Mouse (Mus musculus) stomach, embryonic 14.5 days (tissue): ENCODE measurements around the gene Zfp710. TPM values are rescaled to one million over a fixed set of nuclear protein-coding genes. Genes with fewer than 3 reads are reported as not detected.

Experiments used
- ATAC-seq: fragments of 200-750 bp; cut with Nextera tagmentation; 2 replicates; pipeline ENCODE4 v1.8.0; 2017; ENCODE audit warnings: low read depth, moderate TSS enrichment; ENCODE audit not compliant: insufficient number of reproducible peaks, insufficient read depth, low FRiP score
- H3K27ac ChIP-seq: fragments of 300-500 bp; sonication (generic); 2 replicates; pipeline ENCODE4 v1.5.1; 2014; ENCODE audit warnings: mild to moderate bottlenecking, low read length, moderate library complexity, mixed read lengths
- H3K27me3 ChIP-seq: fragments of 300-500 bp; sonication (generic); 2 replicates; pipeline ENCODE4 v1.6.1; 2014; ENCODE audit warnings: low read length, control low read depth, mixed read lengths; ENCODE audit not compliant: control insufficient read depth, insufficient read depth
- H3K36me3 ChIP-seq: fragments of 300-500 bp; sonication (generic); 2 replicates; pipeline ENCODE4 v1.6.1; 2014; ENCODE audit warnings: mild to moderate bottlenecking, control low read depth, low read length, moderate library complexity, mixed read lengths; ENCODE audit not compliant: control insufficient read depth, insufficient read depth
- H3K4me1 ChIP-seq: fragments of 300-500 bp; sonication (generic); 2 replicates; pipeline ENCODE4 v1.6.1; 2014; ENCODE audit warnings: low read length, control low read depth, mixed read lengths; ENCODE audit not compliant: control insufficient read depth, insufficient read depth
- H3K4me2 ChIP-seq: fragments of 300-500 bp; sonication (generic); replicated peaks from 2 replicates; pipeline ENCODE4 v1.6.1; 2014; ENCODE audit warnings: low read depth, low read length, control low read depth
- H3K4me3 ChIP-seq: fragments of 300-500 bp; sonication (generic); 2 replicates; pipeline ENCODE4 v1.5.1; 2014; ENCODE audit warnings: low read depth, low read length, control low read depth
- H3K9ac ChIP-seq: fragments of 300-500 bp; sonication (generic); replicated peaks from 2 replicates; pipeline ENCODE4 v1.6.1; 2014; ENCODE audit warnings: low read depth, mild to moderate bottlenecking, control low read depth, low read length, moderate library complexity, mixed read lengths
- H3K9me3 ChIP-seq: fragments of 300-500 bp; sonication (generic); 2 replicates; pipeline ENCODE4 v1.6.1; 2016; ENCODE audit warnings: low read depth, low read length, control low read depth; ENCODE audit not compliant: control insufficient read depth
- WGBS: fragments of 180-500 bp; shearing (Covaris S2); extraction: QIAGEN DNeasy Blood & Tissue Kit; methylation state at CpG from one replicate; pipeline ENCODE4 v1.1.7; 2014; 5-methylcytosine and 5-hydroxymethylcytosine counted together
- polyA plus RNA-seq: library from polyadenylated mRNA; unstranded; fragments of >200 nt; fragmentation: Nextera tagmentation; extraction: Ambion mirVana; gene quantifications from 2 replicates; pipeline ENCODE4 v1.2.1, GENCODE M21; 2014

Gene Zfp710
- polyA plus RNA-seq, 1 experiment from 2014 or later = 16.4 TPM

GRCm38 (mm10) chr7:80132541-80132940 is 107.9 kb downstream of the Zfp710 start:
- ATAC-seq = no peak
- H3K4me3 ChIP-seq = no peak overlapping the region
- H3K4me1 ChIP-seq = peaks cover 4% of the 10 kb centered on the region; the same call in 1 of the 2 replicates
- WGBS = 55% methylated on average over 9 of the region's 9 CpGs
- H3K9me3 ChIP-seq = 0 out of 2 replicates have a peak, but pooled peaks cover 5% of the 10 kb centered on the region
- H3K27me3 ChIP-seq = no peaks in the 10 kb centered on the region
- no peaks in the 10 kb centered on the region for H3K36me3 ChIP-seq
- no peak overlapping the region for H3K4me2 ChIP-seq
- H3K27ac ChIP-seq = no peak overlapping the region
- H3K9ac ChIP-seq = no peak overlapping the region

- H3K4me2 ChIP-seq = no peak overlapping the region
- no peaks in the 10 kb centered on the region for H3K36me3 ChIP-seq
- WGBS = 28% methylated on average over 8 of the region's 8 CpGs
- no peaks in the 10 kb centered on the region for H3K27me3 ChIP-seq
- no peak overlapping the region for H3K4me3 ChIP-seq
- peaks cover 4% of the 10 kb centered on the region; the same call in 1 of the 2 replicates for H3K4me1 ChIP-seq
- peak overlapping the region; percentile 36; the same call in 1 of the 2 replicates for H3K27ac ChIP-seq
- no peak overlapping the region for H3K9ac ChIP-seq
- ATAC-seq = peak; percentile 70; the same call in 1 of the 2 replicates
- H3K9me3 ChIP-seq = 0 out of 2 replicates have a peak, but pooled peaks cover 6% of the 10 kb centered on the region
These were observed 110.0 kb downstream of the Zfp710 start for GRCm38 (mm10) chr7:80134454-80135172.

- no peak overlapping the region for H3K4me3 ChIP-seq
- H3K27ac ChIP-seq = no peak overlapping the region
- no peak overlapping the region for H3K9ac ChIP-seq
- 83% methylated on average over 1 of the region's 1 CpGs for WGBS
- H3K36me3 ChIP-seq = no peaks in the 10 kb centered on the region
- H3K27me3 ChIP-seq = no peaks in the 10 kb centered on the region
- peaks cover 4% of the 10 kb centered on the region; the same call in 1 of the 2 replicates for H3K4me1 ChIP-seq
- ATAC-seq = no peak
- no peak overlapping the region for H3K4me2 ChIP-seq
- 0 out of 2 replicates have a peak, but pooled peaks cover 6% of the 10 kb centered on the region for H3K9me3 ChIP-seq
These were observed 110.5 kb downstream of the Zfp710 start for GRCm38 (mm10) chr7:80135173-80135532.

- 79% methylated on average over 1 of the region's 1 CpGs for WGBS
- Histone ChIP-seq H3K9ac (no peak overlapping the region), H3K27me3 (no peaks in the 10 kb centered on the region), H3K4me3 (no peak overlapping the region), H3K36me3 (no peaks in the 10 kb centered on the region), H3K4me2 (no peak overlapping the region), H3K4me1 (peaks cover 4% of the 10 kb centered on the region; the same call in 1 of the 2 replicates), H3K27ac (no peak overlapping the region), H3K9me3 (0 out of 2 replicates have a peak, but pooled peaks cover 6% of the 10 kb centered on the region)
- ATAC-seq = no peak
These were observed 113.8 kb downstream of the Zfp710 start for GRCm38 (mm10) chr7:80138375-80138774.

GRCm38 (mm10) chr7:80140815-80141214 is 116.2 kb downstream of the Zfp710 start:
- Histone ChIP-seq H3K4me1 (peaks cover 7% of the 10 kb centered on the region; the same call in 1 of the 2 replicates), H3K9me3 (0 out of 2 replicates have a peak, but pooled peaks cover 6% of the 10 kb centered on the region), H3K9ac (no peak overlapping the region; the same call in 1 of the 2 replicates), H3K27ac (no peak overlapping the region), H3K27me3 (no peaks in the 10 kb centered on the region), H3K36me3 (no peaks in the 10 kb centered on the region), H3K4me2 (no peak overlapping the region), H3K4me3 (no peak overlapping the region)
- WGBS = 13% methylated on average over 9 of the region's 9 CpGs
- peak; percentile 71; the same call in 1 of the 2 replicates for ATAC-seq

Other genes starting within 250 kb of the Zfp710 start
- gene Mesp1, start 231.0 kb upstream of the Zfp710 start, polyA plus RNA-seq = not detected in 2 replicates
- 0.55 and 1.2 TPM in 2 replicates for gene Mesp2, start 214.1 kb upstream of the Zfp710 start, polyA plus RNA-seq
- gene Anpep, start 163.8 kb upstream of the Zfp710 start, polyA plus RNA-seq = 25.9 and 26.3 TPM in 2 replicates
- 31.9 and 34.0 TPM in 2 replicates for gene Ap3s2, start 104.2 kb upstream of the Zfp710 start, polyA plus RNA-seq
- gene Arpin, start 89.5 kb upstream of the Zfp710 start, polyA plus RNA-seq = 37.7 and 39.6 TPM in 2 replicates
- 613 and 615 TPM in 2 replicates for gene Idh2, start 90.6 kb downstream of the Zfp710 start, polyA plus RNA-seq
- 21.7 and 23.4 TPM in 2 replicates for gene Sema4b, start 162.0 kb downstream of the Zfp710 start, polyA plus RNA-seq
- 108 and 112 TPM in 2 replicates for gene Cib1, start 208.0 kb downstream of the Zfp710 start, polyA plus RNA-seq
- gene Gdpgp1, start 208.1 kb downstream of the Zfp710 start, polyA plus RNA-seq = 5.0 and 5.6 TPM in 2 replicates
- 1.0 and 1.8 TPM in 2 replicates for gene Ttll13, start 221.6 kb downstream of the Zfp710 start, polyA plus RNA-seq
- gene Ngrn, start 236.4 kb downstream of the Zfp710 start, polyA plus RNA-seq = 51.7 and 52.2 TPM in 2 replicates
- gene Vps33b, start 244.8 kb downstream of the Zfp710 start, polyA plus RNA-seq = 14.3 and 15.6 TPM in 2 replicates